Mouse (Mus musculus) liver, embryonic 15.5 days (tissue): Measurements from ENCODE around the gene Emc10. TPM values are rescaled to one million over a fixed set of nuclear protein-coding genes. Genes with fewer than 3 reads are reported as not detected.

Experiments
- ATAC-seq: fragments of 200-750 bp; cut with Nextera tagmentation; 2 replicates; pipeline ENCODE4 v1.8.0; 2017; ENCODE audit warnings: moderate number of reproducible peaks, mild to moderate bottlenecking, moderate library complexity; ENCODE audit not compliant: insufficient read depth
- H3K27ac ChIP-seq: fragments of 300-500 bp; sonication (generic); replicated peaks from 2 replicates; pipeline ENCODE4 v1.5.1; 2015; ENCODE audit warnings: mild to moderate bottlenecking, inconsistent platforms
- H3K27me3 ChIP-seq: fragments of 300-500 bp; sonication (generic); 2 replicates; pipeline ENCODE4 v1.6.1; 2015; ENCODE audit warnings: mild to moderate bottlenecking, inconsistent platforms
- H3K36me3 ChIP-seq: fragments of 300-500 bp; sonication (generic); replicated peaks from 2 replicates; pipeline ENCODE4 v1.6.1; 2015; ENCODE audit warnings: moderate library complexity, mild to moderate bottlenecking, inconsistent platforms
- H3K4me1 ChIP-seq: fragments of 300-500 bp; sonication (generic); replicated peaks from 2 replicates; pipeline ENCODE4 v1.6.1; 2015; ENCODE audit warnings: inconsistent platforms
- H3K4me2 ChIP-seq: fragments of 300-500 bp; sonication (generic); 2 replicates; pipeline ENCODE4 v1.6.1; 2015; ENCODE audit warnings: moderate library complexity, mild to moderate bottlenecking, inconsistent platforms
- H3K4me3 ChIP-seq: fragments of 300-500 bp; sonication (generic); replicated peaks from 2 replicates; pipeline ENCODE4 v1.5.1; 2015; ENCODE audit warnings: mild to moderate bottlenecking, inconsistent platforms
- H3K9ac ChIP-seq: fragments of 300-500 bp; sonication (generic); 2 replicates; pipeline ENCODE4 v1.6.1; 2015; ENCODE audit warnings: moderate library complexity, mild to moderate bottlenecking, inconsistent platforms
- H3K9me3 ChIP-seq: fragments of 300-500 bp; sonication (generic); replicated peaks from 2 replicates; pipeline ENCODE4 v1.6.1; 2016; ENCODE audit warnings: inconsistent platforms
- WGBS: fragments of 180-500 bp; shearing (Covaris S2); methylation state at CpG from one replicate; pipeline ENCODE4 v1.1.7; 2015; ENCODE audit warnings: mixed read lengths; ENCODE audit not compliant: insufficient replicate concordance; 5-methylcytosine and 5-hydroxymethylcytosine counted together
- polyA plus RNA-seq: library from polyadenylated mRNA; unstranded; fragments of >200 nt; fragmentation: Nextera tagmentation; extraction: Ambion mirVana; gene quantifications from 2 replicates; pipeline ENCODE4 v1.2.1, GENCODE M21; 2015

Gene Emc10
- polyA plus RNA-seq, result 45.9 and 55.4 TPM in 2 replicates

GRCm38 (mm10) chr7:44495992-44496770 is at the start of gene Emc10, which contains the start of gene Fam71e1:
Emc10 (minus strand) TSS chr7:44496529.
Fam71e1 (plus strand) TSS chr7:44496581.
- Histone ChIP-seq H3K4me1 (peaks cover 46% of the 10 kb centered on the region), H3K9ac (peak within 1 kb of the TSS; percentile 89), H3K27me3 (peaks cover 20% of the 10 kb centered on the region), H3K4me2 (peak within 1 kb of the TSS; percentile 95), H3K4me3 (peak within 1 kb of the TSS; percentile 84), H3K36me3 (peaks cover 35% of the 10 kb centered on the region), H3K27ac (peak within 1 kb of the TSS; percentile 98), H3K9me3 (no peaks in the 10 kb centered on the region)
- ATAC-seq, result peak; percentile 94
- WGBS, result under 1% methylated on average over 58 of the region's 58 CpGs

GRCm38 (mm10) chr7:44543071-44543470 is 46.7 kb upstream of the Emc10 start:
- H3K4me1 ChIP-seq, result peaks cover 16% of the 10 kb centered on the region
- no peak overlapping the region for H3K9ac ChIP-seq
- peaks cover 79% of the 10 kb centered on the region for H3K36me3 ChIP-seq
- no peak for ATAC-seq
- no peaks in the 10 kb centered on the region for H3K9me3 ChIP-seq
- H3K4me3 ChIP-seq, result no peak overlapping the region
- WGBS, result 85% methylated on average over 12 of the region's 12 CpGs
- no peak overlapping the region for H3K4me2 ChIP-seq
- H3K27ac ChIP-seq, result no peak overlapping the region
- H3K27me3 ChIP-seq, result no peaks in the 10 kb centered on the region

- H3K4me3 ChIP-seq, result no peak overlapping the region
- 84% methylated on average over 11 of the region's 11 CpGs for WGBS
- H3K27me3 ChIP-seq, result no peaks in the 10 kb centered on the region
- H3K9me3 ChIP-seq, result no peaks in the 10 kb centered on the region
- H3K9ac ChIP-seq, result no peak overlapping the region
- peaks cover 85% of the 10 kb centered on the region for H3K36me3 ChIP-seq
- H3K27ac ChIP-seq, result no peak overlapping the region
- no peak overlapping the region for H3K4me2 ChIP-seq
- H3K4me1 ChIP-seq, result peaks cover 10% of the 10 kb centered on the region
- no peak for ATAC-seq
Measured at GRCm38 (mm10) chr7:44542555-44542954, 46.2 kb upstream of the Emc10 start.

DNA sequence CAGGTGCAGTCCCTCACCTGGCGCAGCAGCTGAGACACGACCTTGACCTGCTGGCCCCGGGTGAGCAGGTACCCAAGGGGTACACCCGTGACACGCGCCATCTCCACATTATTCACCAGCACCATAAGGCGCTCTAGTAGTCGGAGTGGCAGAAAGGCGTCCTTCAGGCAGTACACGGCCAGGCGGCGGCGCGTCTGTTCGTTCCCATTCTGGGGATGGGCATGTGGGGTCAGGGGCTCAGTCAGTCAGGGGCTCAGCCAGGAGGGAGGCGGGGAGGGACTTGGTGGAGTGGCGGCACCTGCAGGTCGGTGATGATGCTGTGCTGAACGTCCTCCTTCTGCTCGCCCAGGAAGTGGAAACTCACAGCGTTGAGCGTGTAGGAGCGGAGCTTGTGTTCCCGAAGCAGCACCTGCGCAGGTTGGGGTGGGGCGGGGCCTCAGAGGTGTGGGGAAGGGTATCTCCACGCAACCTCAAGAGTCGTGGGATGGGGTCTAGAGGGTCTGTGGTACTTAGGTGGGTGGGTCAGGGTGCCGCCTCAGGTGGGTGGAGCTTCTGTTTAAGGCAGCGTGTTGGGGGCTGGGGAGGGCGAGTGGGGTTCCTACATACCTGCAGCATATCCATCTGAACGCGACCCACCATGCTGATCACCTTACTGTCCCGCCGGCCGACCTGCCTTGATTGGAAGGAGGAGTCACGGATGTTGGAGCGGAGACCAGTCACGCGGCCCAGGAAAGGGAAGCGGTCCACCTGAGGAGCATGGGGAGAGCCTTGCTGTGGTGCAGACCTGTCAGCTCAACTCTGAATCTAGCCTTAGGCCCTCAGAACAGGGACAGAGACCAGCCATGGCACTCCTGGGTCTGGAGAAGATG is 42.7 kb upstream of the Emc10 start:
- H3K4me1 ChIP-seq, result no peaks in the 10 kb centered on the region
- 89% methylated on average over 41 of the region's 41 CpGs for WGBS
- H3K9ac ChIP-seq, result no peak overlapping the region
- no peaks in the 10 kb centered on the region for H3K27me3 ChIP-seq
- ATAC-seq, result no peak
- no peak overlapping the region for H3K4me2 ChIP-seq
- no peak overlapping the region for H3K4me3 ChIP-seq
- H3K9me3 ChIP-seq, result no peaks in the 10 kb centered on the region
- peaks cover 99% of the 10 kb centered on the region for H3K36me3 ChIP-seq
- no peak overlapping the region for H3K27ac ChIP-seq

- Histone ChIP-seq H3K27ac (no peak overlapping the region), H3K27me3 (no peaks in the 10 kb centered on the region), H3K9ac (no peak overlapping the region), H3K9me3 (no peaks in the 10 kb centered on the region), H3K4me1 (0 out of 2 replicates have a peak, but pooled peaks cover 4% of the 10 kb centered on the region), H3K36me3 (peaks cover 100% of the 10 kb centered on the region), H3K4me2 (no peak overlapping the region), H3K4me3 (no peak overlapping the region)
- 90% methylated on average over 13 of the region's 13 CpGs for WGBS
- no peak for ATAC-seq
Measured at GRCm38 (mm10) chr7:44537496-44537895, 41.2 kb upstream of the Emc10 start.

- ATAC-seq, result no peak
- H3K36me3 ChIP-seq, result peaks cover 100% of the 10 kb centered on the region
- no peaks in the 10 kb centered on the region for H3K9me3 ChIP-seq
- no peak overlapping the region for H3K27ac ChIP-seq
- H3K27me3 ChIP-seq, result no peaks in the 10 kb centered on the region
- 0 out of 2 replicates have a peak, but pooled peaks cover 4% of the 10 kb centered on the region for H3K4me1 ChIP-seq
- WGBS, result 71% methylated on average over 7 of the region's 7 CpGs
- H3K4me2 ChIP-seq, result no peak overlapping the region
- no peak overlapping the region for H3K9ac ChIP-seq
- H3K4me3 ChIP-seq, result no peak overlapping the region
Measured at GRCm38 (mm10) chr7:44537009-44537408, 40.7 kb upstream of the Emc10 start.

GRCm38 (mm10) chr7:44536590-44536968 is 40.2 kb upstream of the Emc10 start:
- Histone ChIP-seq H3K4me3 (no peak overlapping the region), H3K36me3 (peaks cover 96% of the 10 kb centered on the region), H3K9me3 (no peaks in the 10 kb centered on the region), H3K27me3 (no peaks in the 10 kb centered on the region), H3K9ac (no peak overlapping the region), H3K4me2 (no peak overlapping the region), H3K27ac (no peak overlapping the region), H3K4me1 (0 out of 2 replicates have a peak, but pooled peaks cover 4% of the 10 kb centered on the region)
- no peak for ATAC-seq
- WGBS, result 77% methylated on average over 6 of the region's 6 CpGs

DNA sequence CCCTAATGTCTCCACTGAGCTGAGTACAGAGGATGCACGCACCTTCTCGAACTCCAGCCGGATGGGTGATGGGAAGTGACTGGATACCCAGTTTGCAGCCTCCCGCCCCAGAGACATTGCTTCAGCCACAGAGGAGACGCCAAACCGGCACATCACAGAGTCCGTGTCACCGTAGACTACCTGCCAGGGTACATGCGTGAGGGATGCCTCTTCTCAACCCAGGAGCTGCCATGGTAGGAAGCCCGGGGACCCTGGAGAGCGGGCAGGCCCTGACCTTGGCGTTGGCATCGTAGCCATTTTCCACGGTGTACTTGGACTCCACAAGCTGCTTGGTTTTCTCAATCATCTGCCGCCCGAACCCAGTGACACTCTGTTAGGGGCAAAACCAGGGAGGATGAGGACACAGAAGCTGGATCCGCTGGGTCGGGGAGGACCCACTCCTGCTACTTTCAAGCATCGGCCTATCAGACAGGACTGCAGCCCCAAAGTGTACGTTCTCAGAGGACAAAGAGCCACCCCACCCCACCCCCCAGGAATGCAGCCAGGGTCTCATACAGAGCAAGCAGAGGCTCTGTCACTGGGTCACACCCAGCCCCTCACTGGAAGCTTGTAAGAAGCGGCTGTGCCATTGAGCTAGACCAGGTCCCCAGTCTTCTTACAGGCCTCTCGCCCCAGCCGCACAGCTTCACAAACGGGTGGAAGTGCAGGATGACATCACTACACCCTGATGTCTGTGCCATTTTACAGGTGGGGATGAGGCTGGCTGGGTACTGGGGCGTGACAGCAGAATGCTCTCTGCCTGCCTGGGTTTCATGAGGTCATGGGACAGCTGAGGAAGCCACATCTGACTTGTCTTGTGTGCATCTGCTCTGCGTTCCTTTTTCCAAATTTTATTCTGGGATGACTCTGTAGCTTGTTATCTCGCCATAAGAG is 39.6 kb upstream of the Emc10 start:
- H3K9ac ChIP-seq, result no peak overlapping the region
- no peak overlapping the region for H3K4me3 ChIP-seq
- H3K9me3 ChIP-seq, result no peaks in the 10 kb centered on the region
- peaks cover 89% of the 10 kb centered on the region for H3K36me3 ChIP-seq
- ATAC-seq, result no peak
- no peaks in the 10 kb centered on the region for H3K27me3 ChIP-seq
- H3K4me1 ChIP-seq, result 0 out of 2 replicates have a peak, but pooled peaks cover 4% of the 10 kb centered on the region
- H3K27ac ChIP-seq, result no peak overlapping the region
- H3K4me2 ChIP-seq, result no peak overlapping the region
- WGBS, result 87% methylated on average over 27 of the region's 27 CpGs

DNA sequence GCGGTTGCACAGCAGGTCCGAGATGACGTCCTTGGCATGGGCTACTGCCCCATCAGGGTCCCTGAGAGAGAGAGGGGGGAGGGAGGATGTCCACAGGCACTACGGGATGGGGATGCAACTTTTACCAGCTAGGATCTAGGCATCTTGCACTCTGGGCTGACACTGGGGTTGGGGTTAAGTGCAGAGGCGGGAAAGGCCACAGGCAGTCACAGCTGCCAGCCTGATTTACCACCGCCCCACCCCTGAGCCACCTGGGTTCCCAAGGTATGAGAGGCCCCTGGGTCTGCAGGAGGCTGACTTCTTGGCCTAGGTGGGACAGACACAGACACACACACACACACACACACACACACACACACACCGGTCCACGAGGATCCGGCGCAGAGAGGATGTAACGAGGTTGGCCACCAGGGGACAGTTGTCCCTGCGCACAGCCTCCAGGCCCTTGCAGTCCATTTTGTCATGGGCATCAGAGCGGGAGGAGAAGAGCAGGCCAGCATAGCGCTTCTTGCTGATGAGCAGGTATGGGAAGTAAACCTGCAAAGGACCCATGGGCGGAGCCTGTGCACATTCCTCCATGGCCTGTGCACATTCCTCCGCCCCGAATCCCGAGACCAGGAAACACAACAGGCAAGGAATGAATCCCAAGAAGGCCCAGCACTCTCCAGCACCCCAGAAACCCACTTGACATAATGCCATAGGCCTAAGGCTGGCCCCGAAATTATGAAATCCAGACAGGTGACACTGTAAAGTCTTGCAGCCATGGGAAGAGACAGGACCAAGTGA is 38.5 kb upstream of the Emc10 start:
- Histone ChIP-seq H3K9me3 (no peaks in the 10 kb centered on the region), H3K27me3 (no peaks in the 10 kb centered on the region), H3K4me1 (0 out of 2 replicates have a peak, but pooled peaks cover 4% of the 10 kb centered on the region), H3K4me2 (no peak overlapping the region), H3K9ac (no peak overlapping the region), H3K4me3 (no peak overlapping the region), H3K27ac (no peak overlapping the region), H3K36me3 (peaks cover 79% of the 10 kb centered on the region)
- WGBS, result 81% methylated on average over 19 of the region's 19 CpGs
- no peak for ATAC-seq

GRCm38 (mm10) chr7:44534242-44534641 is 37.9 kb upstream of the Emc10 start:
- Histone ChIP-seq H3K9ac (no peak overlapping the region), H3K9me3 (no peaks in the 10 kb centered on the region), H3K4me2 (no peak overlapping the region), H3K27ac (no peak overlapping the region), H3K4me3 (no peak overlapping the region), H3K4me1 (0 out of 2 replicates have a peak, but pooled peaks cover 4% of the 10 kb centered on the region), H3K36me3 (peaks cover 72% of the 10 kb centered on the region), H3K27me3 (peaks cover 4% of the 10 kb centered on the region; the same call in 1 of the 2 replicates)
- ATAC-seq, result no peak
- WGBS, result 78% methylated on average over 13 of the region's 13 CpGs
